Mouse (Mus musculus) ES-E14 (cell line): ENCODE data around the gene Ube2h.

Source experiments
- HCFC1 ChIP-seq: IDR thresholded peaks from 2 replicates; pipeline ENCODE4 v1.6.1; 2012; ENCODE audit warnings: low read length, inconsistent platforms, borderline replicate concordance; ENCODE audit not compliant: insufficient read depth
- MAFK ChIP-seq: IDR thresholded peaks from 2 replicates; pipeline ENCODE4 v1.6.1; 2014; ENCODE audit warnings: mild to moderate bottlenecking, low read depth, low read length, inconsistent platforms; ENCODE audit not compliant: insufficient read depth
- ZC3H11A ChIP-seq: IDR thresholded peaks from 2 replicates; pipeline ENCODE4 v1.6.1; 2012; ENCODE audit warnings: low read depth, mild to moderate bottlenecking, inconsistent platforms, low read length, borderline replicate concordance
- ZNF384 ChIP-seq: IDR thresholded peaks from 2 replicates; pipeline ENCODE4 v1.6.1; 2012; ENCODE audit warnings: low read depth, low read length, inconsistent platforms

DNA sequence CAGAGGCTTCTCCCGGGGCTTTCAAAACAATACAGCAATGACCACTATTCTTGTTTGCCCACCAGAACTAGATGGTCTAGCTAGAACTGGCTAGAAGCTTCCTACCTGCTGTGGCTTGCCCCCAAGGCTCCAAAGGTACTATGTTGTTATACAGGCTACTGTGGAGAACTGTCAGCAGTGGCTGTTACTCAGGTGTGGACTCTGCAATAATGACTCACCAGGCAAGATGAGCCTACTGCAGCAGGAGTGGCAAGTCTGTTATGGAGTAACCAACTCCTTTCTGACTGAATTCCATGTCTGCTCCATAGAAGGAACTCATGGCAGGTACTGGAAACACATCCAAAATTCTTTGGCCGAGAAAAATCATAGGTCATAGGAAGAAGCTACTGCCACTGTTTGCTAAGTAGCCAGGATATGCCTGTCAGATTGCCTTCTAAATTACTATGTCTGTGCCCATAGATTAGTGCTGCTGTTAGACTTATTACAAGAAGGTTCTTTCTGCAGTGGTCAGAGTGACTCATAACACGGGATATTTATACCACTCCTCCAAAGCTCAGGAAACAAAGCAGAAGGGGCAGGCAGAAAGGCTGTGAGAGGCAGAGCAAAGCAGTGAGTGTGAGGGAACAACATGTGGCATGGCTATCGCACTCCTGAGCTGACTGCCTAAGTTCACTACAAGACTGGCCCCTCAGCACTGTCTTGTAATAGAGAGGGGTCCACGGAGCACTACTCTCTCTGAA is 51.9 kb downstream of the Ube2h start:
- TF ChIP-seq MAFK (no peak), HCFC1 (no peak), ZNF384 (no peak), ZC3H11A (no peak)
